Mouse (Mus musculus) cerebellum, adult 2 months (tissue): ENCODE results near the gene Tmem221.
A peak's percentile ranks its signal among the peaks of the same experiment; 100 is the strongest.
"Not testable (repeated sequence)": the region's sequence is repeated elsewhere in the genome, so short reads cannot be mapped to it uniquely, and the experiment has no call there.

Source experiments
- CTCF ChIP-seq: fragments of 200-500 bp; IDR thresholded peaks from 2 replicates; pipeline ENCODE4 v1.5.1; 2011; ENCODE audit warnings: low read depth, mild to moderate bottlenecking, control low read depth, low read length, moderate library complexity, borderline replicate concordance; ENCODE audit not compliant: insufficient read depth
- POLR2A ChIP-seq: fragments of 200-500 bp; IDR thresholded peaks from 2 replicates; pipeline ENCODE4 v1.6.1; 2011; ENCODE audit warnings: low read length, control low read depth, borderline replicate concordance; ENCODE audit not compliant: insufficient read depth

GRCm38 (mm10) chr8:71519037-71519825 lies 39.4 kb downstream of the Tmem221 start:
- peak; percentile 66 for TF ChIP-seq CTCF
- TF ChIP-seq POLR2A: not testable (repeated sequence)
